8 mouse cellular contexts compared by ENCODE assay signal in genomic region chr4:137706510-137706909, GRCm38 (mm10). TPM values are rescaled to one million over a fixed set of nuclear protein-coding genes. Genes with fewer than 3 reads are reported as not detected.
DNase-seq lines count a peak whose midpoint lies in the region; ATAC-seq and TF ChIP-seq lines count a peak whose summit lies in the region.

No protein-coding gene starts in this region.

- WGBS in hindbrain, embryonic 10.5 days, result 71% methylated on average over 7 of the region's 7 CpGs
- WGBS in hindbrain, postnatal 0 days, result 70% methylated on average over 7 of the region's 7 CpGs
- WGBS in forebrain, embryonic 13.5 days, result 81% methylated on average over 7 of the region's 7 CpGs
- WGBS in liver, embryonic 12.5 days (ENCODE audit: insufficient replicate concordance), result 58% methylated on average over 7 of the region's 7 CpGs
- 80% methylated on average over 7 of the region's 7 CpGs for WGBS in neural tube, embryonic 12.5 days

- peak overlapping the region; percentile 87 for H3K27ac ChIP-seq in hindbrain, embryonic 10.5 days
- no peak overlapping the region for H3K27ac ChIP-seq in hindbrain, postnatal 0 days
- peak overlapping the region; percentile 40; the same call in 1 of the 2 replicates for H3K27ac ChIP-seq in forebrain, embryonic 13.5 days
- peak overlapping the region; percentile 15 for H3K27ac ChIP-seq in liver, embryonic 12.5 days
- H3K27ac ChIP-seq in neural tube, embryonic 12.5 days, result no peak overlapping the region

- H3K4me3 ChIP-seq in hindbrain, embryonic 10.5 days, result peak overlapping the region; percentile 69; the same call in 1 of the 2 replicates
- no peak overlapping the region for H3K4me3 ChIP-seq in hindbrain, postnatal 0 days (ENCODE audit: low read length)
- H3K4me3 ChIP-seq in forebrain, embryonic 13.5 days, result no peak overlapping the region
- H3K4me3 ChIP-seq in liver, embryonic 12.5 days, result 0 out of 2 replicates have a peak overlapping the region, but pooled peaks have one; percentile 52
- no peak overlapping the region for H3K4me3 ChIP-seq in neural tube, embryonic 12.5 days

- no peaks in the 10 kb centered on the region for H3K9me3 ChIP-seq in hindbrain, embryonic 10.5 days
- no peaks in the 10 kb centered on the region for H3K9me3 ChIP-seq in hindbrain, postnatal 0 days (ENCODE audit: low read length)
- H3K9me3 ChIP-seq in forebrain, embryonic 13.5 days (replicated peaks), result no peaks in the 10 kb centered on the region
- H3K9me3 ChIP-seq in liver, embryonic 12.5 days (replicated peaks), result no peaks in the 10 kb centered on the region
- H3K9me3 ChIP-seq in neural tube, embryonic 12.5 days, result no peaks in the 10 kb centered on the region

- no peak for DNase-seq in hindbrain, embryonic 10.5 days (ENCODE audit: low spot score)
- DNase-seq in hindbrain, postnatal 0 days (ENCODE audit: low spot score), result no peak
- DNase-seq in spleen, postnatal 4 days (ENCODE audit: low spot score in 2 of 2), result no peak
- DNase-seq in ovary, postnatal 36 days (ENCODE audit: low spot score), result no peak

- peaks cover 49% of the 10 kb centered on the region for H3K4me1 ChIP-seq in hindbrain, embryonic 10.5 days (replicated peaks)
- peaks cover 4% of the 10 kb centered on the region; the same call in 1 of the 2 replicates for H3K4me1 ChIP-seq in hindbrain, postnatal 0 days (ENCODE audit: insufficient read depth, low read length)
- peaks cover 36% of the 10 kb centered on the region for H3K4me1 ChIP-seq in forebrain, embryonic 13.5 days
- H3K4me1 ChIP-seq in liver, embryonic 12.5 days, result peaks cover 22% of the 10 kb centered on the region
- H3K4me1 ChIP-seq in neural tube, embryonic 12.5 days, result peaks cover 28% of the 10 kb centered on the region

- peaks cover 45% of the 10 kb centered on the region for H3K27me3 ChIP-seq in hindbrain, embryonic 10.5 days (ENCODE audit: insufficient read depth, poor library complexity, severe bottlenecking)
- no peaks in the 10 kb centered on the region for H3K27me3 ChIP-seq in hindbrain, postnatal 0 days (ENCODE audit: insufficient read depth, low read length)
- H3K27me3 ChIP-seq in forebrain, embryonic 13.5 days, result peaks cover 5% of the 10 kb centered on the region; the same call in 1 of the 2 replicates
- peaks cover 78% of the 10 kb centered on the region for H3K27me3 ChIP-seq in liver, embryonic 12.5 days (replicated peaks)
- H3K27me3 ChIP-seq in neural tube, embryonic 12.5 days (replicated peaks), result peaks cover 12% of the 10 kb centered on the region

- ATAC-seq in hindbrain, postnatal 0 days, result no peak
- no peak for ATAC-seq in forebrain, embryonic 13.5 days
- ATAC-seq in liver, embryonic 12.5 days, result no peak
- ATAC-seq in neural tube, embryonic 12.5 days (ENCODE audit: low FRiP score, low read depth), result no peak; the same call in 1 of the 2 replicates
- no peak for ATAC-seq in megakaryocyte progenitor cell, adult 5-6 weeks (replicated peaks; ENCODE audit: poor library complexity)

- no peak for TF ChIP-seq CTCF in hindbrain, postnatal 0 days (IDR thresholded peaks at IDR 0.05; ENCODE audit: low read depth)

- no peak overlapping the region for H3K4me2 ChIP-seq in hindbrain, postnatal 0 days (ENCODE audit: low read depth, low read length)
- H3K4me2 ChIP-seq in forebrain, embryonic 13.5 days, result peak overlapping the region; percentile 86; the same call in 1 of the 2 replicates
- peak overlapping the region; percentile 75 for H3K4me2 ChIP-seq in liver, embryonic 12.5 days
- peak overlapping the region; percentile 93; the same call in 1 of the 2 replicates for H3K4me2 ChIP-seq in neural tube, embryonic 12.5 days (replicated peaks)

- no peak overlapping the region for H3K9ac ChIP-seq in hindbrain, postnatal 0 days (replicated peaks; ENCODE audit: low read length)
- peak overlapping the region; percentile 37; the same call in 1 of the 2 replicates for H3K9ac ChIP-seq in forebrain, embryonic 13.5 days
- no peak overlapping the region for H3K9ac ChIP-seq in liver, embryonic 12.5 days
- H3K9ac ChIP-seq in neural tube, embryonic 12.5 days, result no peak overlapping the region

- H3K36me3 ChIP-seq in hindbrain, embryonic 10.5 days, result no peaks in the 10 kb centered on the region
- no peaks in the 10 kb centered on the region for H3K36me3 ChIP-seq in hindbrain, postnatal 0 days (ENCODE audit: insufficient read depth, low read length)
- H3K36me3 ChIP-seq in forebrain, embryonic 13.5 days (ENCODE audit: poor library complexity, severe bottlenecking), result no peaks in the 10 kb centered on the region
- no peaks in the 10 kb centered on the region for H3K36me3 ChIP-seq in liver, embryonic 12.5 days
- H3K36me3 ChIP-seq in neural tube, embryonic 12.5 days, result no peaks in the 10 kb centered on the region

RNA-seq across cellular contexts. Expression of gene Rap1gap, which starts 42.0 kb away (rescaled TPM):
- 6.3 and 13.4 TPM in 2 replicates for polyA plus RNA-seq in hindbrain, embryonic 10.5 days (2016; fragmentation: Nextera tagmentation; extraction: Ambion mirVana)
- 277 and 282 TPM in 2 replicates for total RNA-seq in hindbrain, postnatal 0 days (2014; rRNA removed)
- polyA plus RNA-seq in hindbrain, postnatal 0 days (2015; fragmentation: Nextera tagmentation; extraction: Ambion mirVana), result 105 and 110 TPM in 2 replicates
- polyA plus RNA-seq in forebrain, embryonic 13.5 days (2015; fragmentation: Nextera tagmentation; extraction: Ambion mirVana), result 11.8 and 16.5 TPM in 2 replicates
- polyA plus RNA-seq in liver, embryonic 12.5 days (2016; fragmentation: Nextera tagmentation; extraction: Ambion mirVana), result 2.2 and 2.3 TPM in 2 replicates
- 18.3 and 24.7 TPM in 2 replicates for polyA plus RNA-seq in neural tube, embryonic 12.5 days (2016; fragmentation: Nextera tagmentation; extraction: Ambion mirVana)
- 1.5 and 1.7 TPM in 2 replicates for total RNA-seq in megakaryocyte progenitor cell, adult 5-6 weeks (2015)
- total RNA-seq in megakaryocyte progenitor cell, adult 5-6 weeks (2017), result 0.83 and 0.98 TPM in 2 replicates

Comparison
In these comparisons a context has a peak if more than half of its experiments do, and no peak if none do; other contexts are left out.
1. H3K27ac ChIP-seq: peak in hindbrain, embryonic 10.5 days (single experiment), forebrain, embryonic 13.5 days (single experiment) and liver, embryonic 12.5 days (single experiment); none in hindbrain, postnatal 0 days (single experiment) and neural tube, embryonic 12.5 days (single experiment).
2. H3K4me3 ChIP-seq: peak in hindbrain, embryonic 10.5 days (single experiment) and liver, embryonic 12.5 days (single experiment); none in hindbrain, postnatal 0 days (single experiment), forebrain, embryonic 13.5 days (single experiment) and neural tube, embryonic 12.5 days (single experiment).